Mouse (Mus musculus): ENCODE measurements around the gene Larp4b.

DNA sequence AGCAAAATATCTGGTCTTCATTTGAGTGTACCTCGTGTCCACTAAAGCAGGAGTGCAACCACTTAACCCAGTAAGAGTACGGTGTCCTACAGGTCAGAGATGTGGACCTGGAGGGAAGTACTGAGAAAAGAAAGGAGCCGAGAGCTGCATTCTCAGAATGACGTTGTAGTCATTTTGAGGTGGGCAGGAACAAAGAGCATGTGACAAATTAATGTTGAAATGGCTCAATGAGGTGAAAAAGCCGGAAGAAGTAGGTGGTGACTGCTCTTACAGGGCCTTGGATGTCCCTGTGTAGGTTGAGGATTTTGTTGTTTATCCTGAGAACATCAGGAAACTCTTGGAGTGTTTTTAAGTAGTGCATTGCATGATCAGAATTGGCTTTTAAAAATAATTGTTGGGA is 5.6 kb downstream of the Larp4b start:
- TF ChIP-seq CTCF (IDR thresholded peaks at IDR 0.05; ENCODE audit: borderline replicate concordance, extremely low read depth, insufficient read depth, insufficient read length): no peak
- no peak for TF ChIP-seq POLR2A (IDR thresholded peaks at IDR 0.05; ENCODE audit: borderline replicate concordance, extremely low read depth, insufficient read depth, insufficient read length, poor library complexity, severe bottlenecking)
